Mouse (Mus musculus): Measurements from ENCODE around the gene Dnajb13.

The Dnajb13 gene

DNA sequence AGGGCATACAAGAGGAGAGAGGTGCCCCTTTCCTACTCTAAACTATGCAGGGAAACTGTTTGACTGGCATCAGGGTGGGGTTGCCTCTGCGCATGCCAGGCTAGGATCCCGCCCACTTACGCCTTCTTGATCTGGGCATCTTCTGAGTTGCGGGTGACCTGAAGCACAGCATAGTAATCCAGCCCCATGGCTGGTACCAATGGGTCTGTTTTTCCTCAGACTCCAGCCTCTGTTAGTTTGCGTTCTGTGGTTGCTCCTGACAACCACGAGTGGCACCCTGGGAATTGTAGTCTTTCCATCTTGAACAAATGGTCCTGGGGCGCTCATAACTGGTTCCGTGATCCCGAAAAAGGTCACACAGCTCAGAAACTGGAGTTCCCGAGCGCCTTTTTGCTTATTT is at the start of gene Dnajb13:
TSS of gene Dnajb13 (minus strand) at position 388 of the 400 bp plus-strand sequence.
- no peak for DNase-seq (ENCODE audit: low read depth)

DNA sequence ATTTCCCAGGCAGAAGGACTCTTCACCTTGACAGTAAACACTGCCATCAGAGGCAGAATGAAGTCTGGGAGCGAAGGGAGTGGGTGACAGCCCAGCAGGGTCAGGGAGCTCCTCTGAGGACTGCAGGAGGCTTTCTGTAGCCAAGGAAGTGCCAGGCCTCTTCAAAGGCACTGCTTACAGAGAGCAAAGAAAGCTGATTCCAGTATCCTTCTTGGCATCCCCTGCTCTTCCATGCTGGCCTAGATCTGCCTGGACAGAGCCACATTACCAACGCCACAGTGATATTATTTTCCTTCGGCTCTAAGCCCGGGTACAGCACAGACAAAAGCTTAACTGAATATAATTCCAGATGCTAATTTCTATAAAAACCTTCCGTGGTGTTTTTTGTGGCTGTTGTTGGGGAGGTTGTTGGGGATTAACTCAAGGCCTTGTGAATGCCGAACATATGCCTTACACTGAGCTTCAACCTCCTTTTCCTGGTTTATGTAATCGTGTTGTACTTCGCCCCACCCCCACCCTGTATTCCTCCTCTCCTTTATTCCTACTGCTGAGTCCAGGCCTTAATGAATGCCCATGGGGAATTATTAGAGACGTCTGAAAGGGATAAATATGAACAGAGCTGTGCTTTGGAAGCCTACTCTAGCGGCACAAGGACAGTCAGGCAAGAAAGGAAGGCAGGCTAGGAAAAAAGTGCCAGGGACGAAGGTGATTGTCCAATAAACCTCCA is 47.3 kb upstream of the Dnajb13 start:
- no peak for DNase-seq (ENCODE audit: low read depth)

DNA sequence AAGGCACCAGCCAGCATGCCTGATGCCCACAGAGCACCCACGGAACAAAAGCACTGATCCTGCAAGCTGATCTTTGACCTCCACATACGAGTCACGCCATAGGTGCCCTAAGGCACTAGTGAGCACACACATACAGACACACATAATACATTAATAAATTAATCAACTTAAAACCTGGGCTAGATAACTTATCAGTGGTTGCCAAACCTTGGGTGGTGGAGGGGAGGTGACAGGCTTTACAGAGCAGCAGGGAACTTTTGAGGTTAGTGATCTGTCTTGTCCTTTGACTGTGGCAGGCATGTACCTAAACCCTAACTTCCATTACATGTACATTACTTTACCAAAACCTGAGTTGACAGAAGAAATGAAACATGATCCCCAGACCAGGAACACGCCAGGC is 44.6 kb upstream of the Dnajb13 start:
- DNase-seq (ENCODE audit: low read depth), result no peak

DNA sequence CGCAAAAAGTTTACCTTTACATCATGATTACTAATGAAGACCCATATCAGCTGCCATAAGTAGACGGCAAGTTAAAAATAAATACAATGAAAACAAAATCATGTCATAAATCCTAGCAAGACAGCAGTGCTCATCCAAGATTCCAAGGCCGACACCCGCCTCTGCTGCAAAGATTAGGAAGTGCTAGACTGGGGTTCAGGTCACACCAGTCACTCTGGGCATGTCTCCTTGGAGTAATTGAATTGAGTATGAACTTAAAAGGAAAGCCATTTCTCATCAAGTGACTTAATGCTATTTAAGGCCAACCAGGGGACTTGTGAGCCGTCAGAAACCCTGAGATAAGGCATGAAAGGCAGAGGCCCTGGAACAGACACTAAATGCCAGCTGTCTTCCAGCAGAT is 42.5 kb upstream of the Dnajb13 start:
- no peak for DNase-seq (ENCODE audit: low read depth)

DNA sequence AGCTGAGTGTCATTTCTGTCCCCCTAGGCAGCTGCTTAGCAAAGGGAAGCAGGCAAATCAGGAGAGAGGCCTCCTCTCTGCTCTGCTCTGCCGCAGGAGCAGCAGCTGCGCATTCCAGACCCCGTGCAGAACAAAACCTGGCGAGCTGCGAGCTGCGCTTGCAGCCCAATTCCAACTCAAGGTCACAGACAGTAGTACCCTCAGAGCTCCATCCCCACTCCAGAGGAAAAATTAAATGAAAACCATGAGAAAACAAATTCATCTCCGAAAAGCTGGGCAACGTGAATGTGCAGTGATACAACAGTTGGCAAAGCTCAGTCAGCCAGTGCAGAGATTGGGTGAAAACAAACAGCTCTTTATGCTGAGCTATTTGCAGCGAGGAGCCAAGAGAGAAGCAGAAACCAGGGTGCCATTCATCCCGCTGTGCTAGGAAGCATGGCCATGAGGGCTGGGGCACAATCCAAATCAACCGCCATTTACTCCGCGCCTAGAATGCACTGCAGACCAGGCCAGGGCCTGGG is 40.7 kb upstream of the Dnajb13 start:
- DNase-seq (ENCODE audit: low read depth), result no peak

DNA sequence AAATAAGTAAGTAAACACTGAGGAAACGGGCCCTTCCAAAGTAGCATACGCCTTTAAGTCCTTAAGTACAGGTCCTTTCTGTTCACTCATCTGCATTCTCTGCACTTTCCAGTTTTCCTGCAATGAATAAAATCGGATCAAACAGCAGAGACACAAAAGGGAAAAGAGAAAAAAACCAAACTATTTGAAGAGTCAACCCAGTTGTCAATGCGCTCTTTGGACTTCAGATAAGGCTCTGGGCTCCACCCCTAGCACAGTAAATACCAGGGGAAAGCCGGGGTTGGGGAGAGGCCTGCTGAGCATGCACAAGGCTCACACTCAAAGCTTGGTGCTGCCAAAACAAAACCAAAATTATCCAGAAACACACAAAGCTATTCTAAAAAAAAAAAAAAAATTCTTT is 40.2 kb upstream of the Dnajb13 start:
- DNase-seq (ENCODE audit: low read depth), result no peak

DNA sequence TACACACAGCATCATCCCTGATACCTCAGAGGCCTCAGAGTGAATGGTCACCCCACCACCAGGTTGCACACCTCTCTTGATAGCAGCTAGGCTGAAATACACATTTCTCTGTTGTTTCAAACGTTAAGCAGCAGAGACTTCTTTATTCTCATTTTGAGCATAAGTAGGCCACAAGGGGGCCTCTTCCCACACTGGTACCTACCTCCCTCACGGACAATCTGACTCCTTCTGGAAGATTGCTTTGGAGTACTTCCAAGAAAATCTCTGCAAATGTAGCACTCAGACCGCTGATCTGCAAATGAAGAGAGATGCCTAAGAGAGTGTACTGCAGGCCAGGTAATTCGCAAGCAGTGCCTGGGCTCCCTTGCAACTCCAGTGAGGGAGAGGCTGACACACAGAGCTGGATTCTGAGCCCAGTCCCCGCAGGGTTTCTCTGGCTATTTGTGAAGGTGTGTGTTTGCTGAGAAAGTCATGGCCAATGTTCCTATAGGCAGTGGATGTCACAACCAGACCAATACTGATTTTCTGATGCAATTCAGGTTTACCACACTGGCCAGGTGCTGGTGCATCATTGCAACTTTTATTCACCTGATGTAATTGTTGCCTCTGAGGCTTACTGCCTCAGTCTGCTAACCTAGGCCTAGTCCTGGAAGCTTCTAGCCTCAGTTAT is 35.7 kb upstream of the Dnajb13 start:
- no peak for DNase-seq (ENCODE audit: low read depth)

DNA sequence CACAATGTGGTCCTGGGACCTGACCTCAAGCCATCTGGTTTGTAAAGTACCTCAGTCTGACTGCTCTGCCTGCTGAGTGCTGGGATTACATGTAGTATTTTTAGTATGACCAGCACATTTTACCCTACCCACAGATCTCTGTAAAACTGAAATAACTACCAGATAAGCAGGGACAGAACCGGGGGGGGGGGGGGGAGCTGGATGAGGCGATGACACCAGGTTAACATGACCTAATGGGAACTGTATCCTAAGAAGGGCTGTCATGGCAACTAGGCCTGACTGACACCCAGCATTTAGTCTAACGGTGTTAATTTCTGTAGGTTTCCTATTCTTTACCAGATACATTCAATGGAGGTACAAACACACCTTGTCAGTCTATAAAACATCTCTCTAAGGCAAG is 35.0 kb upstream of the Dnajb13 start:
- DNase-seq (ENCODE audit: low read depth), result no peak

DNA sequence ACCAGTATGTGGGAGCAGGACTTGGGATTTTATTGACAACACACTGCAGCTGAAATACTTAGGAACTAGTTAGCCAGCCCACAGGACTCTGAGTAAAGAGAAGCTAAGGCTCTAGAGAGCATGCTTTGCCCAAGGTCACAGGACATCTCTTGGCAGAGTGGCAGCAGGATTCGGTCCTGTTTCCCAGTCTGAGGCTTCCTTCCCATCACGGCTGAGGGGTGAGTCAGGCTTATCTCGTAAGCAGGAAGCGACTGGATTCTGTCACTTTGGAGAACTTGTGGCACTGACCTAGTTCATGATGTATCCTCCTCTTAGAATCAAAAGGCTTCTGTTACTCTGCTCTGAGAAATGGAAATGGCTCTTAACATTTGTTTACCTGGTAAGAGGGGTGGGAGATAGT is 32.9 kb upstream of the Dnajb13 start:
- DNase-seq (ENCODE audit: low read depth), result no peak

DNA sequence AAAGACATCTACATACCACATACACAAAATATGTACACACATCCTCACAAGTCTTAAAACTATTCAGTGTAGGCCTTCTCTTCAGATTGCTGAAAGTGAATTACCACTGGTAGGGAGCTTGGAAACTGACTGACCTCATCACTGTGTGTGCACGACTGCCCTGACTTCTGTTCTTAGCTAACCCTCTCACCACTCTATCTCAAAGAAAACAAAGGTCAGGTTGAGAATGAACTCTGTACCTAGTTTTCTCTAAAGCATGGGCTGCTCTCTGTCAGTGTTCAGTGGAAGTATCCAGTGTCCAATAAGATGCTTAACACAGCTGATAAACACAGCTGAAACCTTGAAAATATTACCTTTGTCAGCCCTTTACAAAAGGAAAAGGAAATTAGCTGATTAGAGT is 29.7 kb upstream of the Dnajb13 start:
- DNase-seq (ENCODE audit: low read depth), result no peak

DNA sequence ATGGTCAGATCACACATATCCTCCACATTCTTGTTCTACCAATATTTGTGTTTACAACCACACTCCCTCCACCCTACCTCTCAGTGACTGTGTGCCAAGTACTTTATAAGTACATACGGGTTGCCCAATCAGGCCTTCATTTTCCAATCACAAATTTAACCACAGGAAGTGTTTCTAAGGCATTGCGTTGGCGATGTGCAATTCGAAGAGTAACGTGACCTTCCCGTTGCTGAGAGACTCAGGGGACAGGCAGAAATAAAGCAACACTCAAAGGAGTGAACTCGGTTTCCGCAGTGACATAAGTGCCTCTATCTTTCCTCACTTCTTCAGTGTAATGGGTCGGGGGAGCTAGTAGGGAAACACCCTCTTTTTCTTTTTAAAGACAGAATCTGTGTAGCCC is 24.8 kb upstream of the Dnajb13 start:
- no peak for DNase-seq (ENCODE audit: low read depth)

DNA sequence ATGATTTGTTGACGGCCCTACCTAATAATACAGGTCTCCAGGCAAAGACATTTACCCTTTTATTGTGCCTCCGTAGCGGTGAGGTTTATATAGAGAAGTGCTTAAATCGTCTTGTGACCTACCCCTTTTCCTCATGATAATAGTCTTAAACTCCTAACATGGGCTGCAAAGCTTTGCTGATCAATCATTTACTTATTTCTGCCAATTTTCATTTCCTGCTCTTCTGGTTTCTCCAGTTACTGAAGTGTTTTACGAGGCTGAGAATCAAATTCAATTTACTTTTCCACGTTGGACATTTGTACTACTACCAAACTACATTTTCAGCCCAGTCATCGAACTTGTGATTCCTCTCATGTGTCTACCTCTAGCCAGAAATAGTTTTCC is 22.8 kb upstream of the Dnajb13 start:
- DNase-seq (ENCODE audit: low read depth), result no peak

DNA sequence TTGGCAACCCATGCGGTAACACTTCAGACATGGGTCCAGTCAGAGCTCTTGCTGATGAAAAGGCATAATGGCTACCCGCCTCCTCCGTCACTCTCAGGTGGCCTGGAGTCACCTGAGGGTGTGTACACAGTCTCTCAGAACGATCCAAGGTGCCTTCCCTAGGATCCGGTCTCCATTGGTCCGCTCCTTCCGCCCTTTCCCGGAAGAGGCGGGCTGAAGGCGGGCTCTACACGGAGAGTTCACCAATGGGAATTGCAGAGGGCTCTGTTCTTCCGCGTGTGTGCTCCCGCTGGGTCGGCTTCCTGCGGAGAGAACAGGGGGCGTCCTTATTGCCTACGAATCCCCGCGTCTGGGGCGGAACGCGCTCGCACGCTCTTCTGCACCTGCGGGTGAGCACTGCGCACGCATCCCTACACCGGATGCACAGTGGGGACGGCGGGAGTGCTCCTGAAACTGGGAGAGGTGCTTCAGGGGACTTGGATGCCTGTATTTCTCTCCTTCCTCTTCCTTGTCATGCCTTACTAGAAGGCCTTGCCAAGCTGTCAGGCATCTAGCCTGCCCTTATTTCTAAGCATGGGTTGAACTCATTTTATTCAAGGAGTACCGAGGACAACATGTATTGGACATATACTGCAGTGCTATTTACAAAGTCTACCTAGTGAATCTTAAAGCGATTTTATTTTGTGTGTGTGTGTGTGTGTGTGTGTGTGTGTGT is 22.2 kb upstream of the Dnajb13 start, which contains the start of gene Coa4:
TSS of gene Coa4 (plus strand) at position 268 of the 715 bp plus-strand sequence.
- DNase-seq (ENCODE audit: low read depth), result peak; percentile 92

DNA sequence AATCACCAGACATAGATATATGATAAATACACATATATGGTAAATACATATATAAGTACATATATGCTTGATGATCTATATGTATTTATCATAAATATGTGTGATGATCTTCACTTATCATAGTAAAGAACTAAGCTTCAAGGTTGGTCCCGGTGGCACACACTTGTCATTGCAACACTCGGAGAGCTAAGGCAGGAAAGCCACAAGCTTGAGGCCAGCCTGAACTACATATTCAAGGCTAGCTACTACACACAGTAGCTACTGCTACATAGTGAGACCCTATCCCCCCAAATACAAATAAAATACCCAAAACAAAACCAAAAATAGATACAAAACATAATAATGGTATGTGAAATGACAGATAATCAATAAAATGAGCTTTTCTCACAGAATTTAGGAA is 21.1 kb upstream of the Dnajb13 start:
- no peak for DNase-seq (ENCODE audit: low read depth)

DNA sequence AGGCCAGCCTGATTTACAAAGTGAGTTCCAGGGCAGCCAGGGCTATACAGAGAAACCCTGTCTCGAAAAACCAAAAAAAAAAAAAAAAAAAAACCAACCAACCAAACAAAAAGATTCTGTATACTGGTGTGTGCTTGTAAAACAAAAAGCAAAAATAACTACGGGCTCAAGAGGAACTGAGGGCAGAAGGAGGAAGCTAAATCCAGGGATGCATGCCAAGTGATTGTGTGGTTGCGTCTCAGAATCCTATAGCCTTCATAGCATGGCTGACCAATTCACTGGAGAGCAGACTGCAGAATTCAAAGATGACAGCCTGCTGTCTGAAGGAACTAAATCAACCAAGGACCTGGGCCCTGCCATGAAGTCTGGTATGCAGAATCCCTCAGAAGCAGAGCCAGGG is 19.5 kb upstream of the Dnajb13 start:
- DNase-seq (ENCODE audit: low read depth), result no peak

DNA sequence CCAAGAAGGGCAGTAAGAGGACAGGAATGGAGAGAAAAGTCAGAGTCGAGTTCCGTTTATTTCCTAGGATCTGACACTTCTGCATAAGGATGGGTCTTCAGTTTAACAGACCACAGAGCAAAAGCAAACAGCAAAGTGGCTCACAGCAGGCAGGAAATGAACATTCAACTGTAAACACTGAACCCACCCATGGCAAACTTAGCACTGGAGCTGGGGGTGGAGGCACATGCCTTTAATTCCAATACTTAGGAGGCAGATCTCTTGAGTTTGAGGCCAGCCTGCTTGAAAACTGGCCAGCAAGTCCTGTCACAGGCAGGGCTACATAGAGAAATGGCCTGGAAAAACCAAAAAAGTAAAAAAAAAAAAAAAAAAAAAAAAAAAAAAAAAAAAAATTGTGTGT is 18.7 kb upstream of the Dnajb13 start:
- no peak for DNase-seq (ENCODE audit: low read depth)

DNA sequence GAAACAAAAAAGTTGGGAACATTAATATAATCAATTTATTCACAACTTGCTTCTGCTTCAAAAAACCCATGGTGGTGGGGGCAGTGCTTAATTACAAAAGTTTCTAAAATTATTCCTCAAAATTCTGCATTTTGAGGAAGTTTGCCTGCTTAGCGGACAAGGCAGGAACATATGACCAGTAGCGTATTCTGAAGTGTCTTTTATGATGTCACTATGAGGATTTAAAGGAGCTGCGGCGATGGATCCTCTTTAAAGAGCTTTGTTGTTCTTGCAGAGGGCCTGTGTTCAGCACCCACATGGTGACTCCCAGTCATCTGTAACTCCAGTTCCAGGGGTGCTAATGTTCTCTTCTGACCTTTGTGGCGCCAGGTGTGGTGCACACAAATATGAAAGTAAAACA is 16.0 kb upstream of the Dnajb13 start:
- no peak for DNase-seq (ENCODE audit: low read depth)

DNA sequence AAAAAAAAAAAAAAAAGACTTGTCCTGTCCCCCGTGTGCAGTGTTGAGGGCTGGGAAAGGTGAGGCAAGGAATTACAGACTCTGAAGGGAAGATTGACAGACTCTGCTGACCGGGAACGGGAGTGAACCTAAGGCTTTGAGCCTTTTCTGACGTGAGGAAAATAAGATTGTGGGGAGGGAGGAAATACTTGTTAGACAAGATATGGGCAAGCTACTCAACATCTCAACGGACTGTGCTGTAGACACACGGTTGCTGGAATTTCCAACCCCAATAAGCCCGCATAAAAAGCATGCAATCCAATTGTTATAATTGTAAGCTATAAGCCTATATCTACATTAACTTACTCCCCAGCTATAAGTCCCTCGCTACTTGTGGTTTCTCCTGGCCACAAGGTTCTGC is 9.9 kb upstream of the Dnajb13 start:
- no peak for DNase-seq (ENCODE audit: low read depth)

DNA sequence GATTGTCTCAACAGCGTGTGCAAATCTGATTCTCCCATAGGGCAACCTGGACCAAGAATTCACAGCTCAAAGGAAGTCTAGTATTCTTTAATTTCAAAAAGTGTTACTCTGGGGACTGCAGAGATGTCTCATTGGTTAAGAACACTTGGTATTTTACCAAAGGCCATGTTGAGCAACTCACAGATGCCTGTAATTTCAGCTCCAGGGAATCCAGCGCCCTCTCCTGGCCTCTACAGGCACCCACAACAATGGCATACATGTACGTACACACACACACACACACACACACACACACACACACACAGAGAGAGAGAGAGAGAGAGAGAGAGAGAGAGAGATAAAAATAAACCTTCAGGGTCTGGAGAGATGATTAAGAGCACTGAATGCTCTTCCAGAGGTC is 7.5 kb upstream of the Dnajb13 start:
- no peak for DNase-seq (ENCODE audit: low read depth)

DNA sequence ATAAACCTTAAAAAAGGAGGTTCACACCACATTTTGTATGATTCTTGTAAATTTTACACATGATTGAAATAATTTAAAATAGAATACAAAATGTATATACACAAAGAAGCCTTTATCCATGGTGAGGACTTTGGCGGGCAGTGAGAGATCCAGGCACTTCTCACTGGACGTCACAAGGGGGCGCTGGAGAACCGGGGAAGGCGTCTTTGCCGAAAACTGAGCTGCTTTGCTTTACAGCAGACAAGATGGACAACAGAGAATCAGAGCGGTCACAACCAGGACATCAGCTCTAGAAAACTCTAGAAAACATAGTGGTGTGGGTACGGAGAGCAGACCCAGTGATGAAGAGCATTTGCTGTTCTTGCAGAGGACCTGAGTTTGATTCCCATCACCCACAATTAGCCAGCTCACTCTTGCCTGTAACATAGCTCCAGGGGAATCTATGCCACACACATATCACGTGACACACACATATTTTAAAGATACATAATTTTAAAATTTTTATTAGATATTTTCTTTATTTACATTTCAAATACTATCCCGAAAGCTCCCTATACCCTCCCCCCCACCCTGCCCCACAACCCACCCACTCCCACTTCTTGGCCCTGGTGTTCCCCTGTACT is 6.0 kb upstream of the Dnajb13 start:
- DNase-seq (ENCODE audit: low read depth), result peak; percentile 64

DNA sequence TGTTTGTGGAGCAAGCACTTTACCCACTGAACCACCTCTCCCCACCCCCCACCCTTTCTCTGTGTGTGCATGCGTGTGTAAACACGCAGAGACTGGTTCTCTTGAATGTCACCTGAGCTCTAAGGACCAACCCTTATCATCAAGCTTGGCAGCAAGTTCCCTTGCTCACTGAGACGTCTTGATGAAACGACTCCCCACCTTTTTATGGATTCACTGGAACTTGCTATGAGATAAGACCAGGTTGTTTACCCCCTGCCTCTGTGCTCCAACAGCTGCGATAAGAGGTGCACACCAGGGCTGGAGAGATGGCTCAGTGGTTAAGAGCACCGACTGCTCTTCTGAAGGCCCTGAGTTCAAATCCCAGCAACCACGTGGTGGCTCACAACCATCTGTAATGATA is 5.4 kb upstream of the Dnajb13 start:
- DNase-seq (ENCODE audit: low read depth), result no peak

DNA sequence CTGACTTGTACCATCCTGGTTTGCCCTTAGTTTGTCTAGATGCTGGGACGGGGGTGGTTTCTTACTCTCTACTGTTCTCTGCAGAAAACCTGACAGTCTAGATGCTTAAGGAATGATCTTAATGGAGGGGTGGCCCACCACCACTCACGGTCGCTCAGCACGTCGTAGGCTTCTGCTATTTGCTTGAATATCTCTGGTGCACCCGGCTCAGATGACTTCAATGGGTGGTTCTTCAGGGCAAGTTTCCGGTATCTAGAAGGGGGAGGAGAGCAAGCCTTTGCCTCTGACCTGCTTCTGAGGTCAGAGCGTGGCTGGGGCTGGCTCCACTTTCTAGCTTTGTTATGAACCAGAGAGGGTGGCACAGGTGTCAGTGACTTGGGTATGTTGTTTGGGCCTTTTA is 3.2 kb downstream of the Dnajb13 start:
- no peak for DNase-seq (ENCODE audit: low read depth)

DNA sequence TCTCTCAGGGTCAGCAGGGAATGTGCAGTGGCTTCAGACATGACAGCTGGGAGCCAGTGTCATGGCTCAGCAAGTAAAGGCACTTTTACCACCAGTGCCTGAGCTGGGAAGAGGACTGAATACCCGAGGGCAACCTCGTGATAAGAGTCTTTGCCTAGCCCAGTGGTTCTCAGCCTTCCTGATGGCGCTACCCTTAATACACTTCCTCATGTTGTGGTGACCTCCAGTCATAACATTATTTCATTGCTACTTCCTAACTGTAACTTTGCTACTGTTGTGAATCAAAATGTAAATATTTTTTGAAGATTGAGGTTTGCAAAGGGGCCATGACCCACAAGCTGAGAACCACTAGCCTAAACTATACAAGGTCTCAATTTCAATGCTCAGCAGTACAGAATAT is 6.1 kb downstream of the Dnajb13 start:
- no peak for DNase-seq (ENCODE audit: low read depth)
